Mouse (Mus musculus): ENCODE data around the gene Mov10l1.

Mov10l1 gene

GRCm38 (mm10) chr15:89074613-89075477, 92.1 kb downstream of the Mov10l1 start, which contains the start of gene Trabd:
TSS of gene Trabd (plus strand) at chr15:89075124.
- no peak for DNase-seq (ENCODE audit: low spot score in 2 of 2)

- DNase-seq (ENCODE audit: low spot score in 2 of 2) = peak; percentile 84
Observed at GRCm38 (mm10) chr15:89075478-89076147, 92.9 kb downstream of the Mov10l1 start.

GRCm38 (mm10) chr15:89076156-89076731, 93.5 kb downstream of the Mov10l1 start:
- peak; percentile 53 to 74 for DNase-seq (ENCODE audit: low spot score in 2 of 2)

- peak; percentile 35 to 41 for DNase-seq (ENCODE audit: low spot score in 2 of 2)
Observed at GRCm38 (mm10) chr15:89078208-89078836, 95.6 kb downstream of the Mov10l1 start.

GRCm38 (mm10) chr15:89083906-89084305, 101.2 kb downstream of the Mov10l1 start:
- no peak for DNase-seq (ENCODE audit: low spot score in 2 of 2)

GRCm38 (mm10) chr15:89084826-89085225, 102.1 kb downstream of the Mov10l1 start:
- no peak for DNase-seq (ENCODE audit: low spot score in 2 of 2)

GRCm38 (mm10) chr15:89088607-89089247, 106.0 kb downstream of the Mov10l1 start, which contains the start of gene Selenoo:
TSS of gene Selenoo (plus strand) at chr15:89089084.
- peak; percentile 85 to 87 for DNase-seq (ENCODE audit: low spot score in 2 of 2)

- DNase-seq (ENCODE audit: low spot score in 2 of 2) = no peak
Observed at GRCm38 (mm10) chr15:89089248-89090051, 106.7 kb downstream of the Mov10l1 start.

GRCm38 (mm10) chr15:89090662-89091061, 108.0 kb downstream of the Mov10l1 start:
- DNase-seq (ENCODE audit: low spot score in 2 of 2) = no peak

GRCm38 (mm10) chr15:89092181-89092580, 109.5 kb downstream of the Mov10l1 start:
- no peak for DNase-seq (ENCODE audit: low spot score in 2 of 2)

- no peak for DNase-seq (ENCODE audit: low spot score in 2 of 2)
Observed at GRCm38 (mm10) chr15:89097450-89097849, 114.7 kb downstream of the Mov10l1 start.

GRCm38 (mm10) chr15:89098616-89099015, 115.9 kb downstream of the Mov10l1 start:
- no peak for DNase-seq (ENCODE audit: low spot score in 2 of 2)

- no peak for DNase-seq (ENCODE audit: low spot score in 2 of 2)
Observed at GRCm38 (mm10) chr15:89100823-89101222, 118.1 kb downstream of the Mov10l1 start.

- no peak for DNase-seq (ENCODE audit: low spot score in 2 of 2)
Observed at GRCm38 (mm10) chr15:89102646-89103045, 119.9 kb downstream of the Mov10l1 start.

- DNase-seq (ENCODE audit: low spot score in 2 of 2) = no peak
Observed at GRCm38 (mm10) chr15:89103921-89104320, 121.2 kb downstream of the Mov10l1 start.

GRCm38 (mm10) chr15:89104425-89104824, 121.7 kb downstream of the Mov10l1 start:
- DNase-seq (ENCODE audit: low spot score in 2 of 2) = no peak
